Mouse (Mus musculus) ES-Bruce4 (cell line): ENCODE results near the gene Colgalt1. TPM values are rescaled to one million over a fixed set of nuclear protein-coding genes. Genes with fewer than 3 reads are reported as not detected.

Experiments
- H3K27ac ChIP-seq: 2 replicates; pipeline ENCODE4 v1.5.1; 2012; ENCODE audit warnings: low read length, inconsistent platforms; ENCODE audit not compliant: insufficient read depth
- H3K27me3 ChIP-seq: 2 replicates; pipeline ENCODE4 v1.6.1; 2012; ENCODE audit warnings: mild to moderate bottlenecking, low read length, inconsistent platforms; ENCODE audit not compliant: control insufficient read depth, poor library complexity, insufficient read depth, severe bottlenecking
- H3K36me3 ChIP-seq: 2 replicates; pipeline ENCODE4 v1.6.1; 2012; ENCODE audit warnings: inconsistent platforms, mild to moderate bottlenecking, low read length, moderate library complexity; ENCODE audit not compliant: control insufficient read depth, poor library complexity, insufficient read depth, severe bottlenecking
- H3K4me1 ChIP-seq: one replicate; pipeline ENCODE4 v1.8.1; 2011; ENCODE audit warnings: low read length; ENCODE audit not compliant: control insufficient read depth, insufficient read depth
- H3K4me3 ChIP-seq: 2 replicates; pipeline ENCODE4 v1.5.1; 2011; ENCODE audit warnings: low read depth, mild to moderate bottlenecking, low read length
- H3K9ac ChIP-seq: 2 replicates; pipeline ENCODE4 v1.6.1; 2012; ENCODE audit warnings: low read depth, mild to moderate bottlenecking, inconsistent platforms; ENCODE audit not compliant: poor library complexity, severe bottlenecking
- H3K9me3 ChIP-seq: replicated peaks from 2 replicates; pipeline ENCODE4 v1.6.1; 2012; ENCODE audit warnings: mild to moderate bottlenecking, low read length, inconsistent platforms; ENCODE audit not compliant: control insufficient read depth, poor library complexity, insufficient read depth, severe bottlenecking
- CTCF ChIP-seq: IDR thresholded peaks from one replicate; pipeline ENCODE4 v1.8.1; 2011; ENCODE audit warnings: low read depth, low read length
- EP300 ChIP-seq: IDR thresholded peaks from 2 replicates; pipeline ENCODE4 v1.6.1; 2011; ENCODE audit warnings: low read depth, low read length; ENCODE audit not compliant: insufficient read depth
- POLR2A ChIP-seq: IDR thresholded peaks from one replicate; pipeline ENCODE4 v1.8.1; 2011; ENCODE audit warnings: low read length; ENCODE audit not compliant: insufficient read depth
- polyA plus RNA-seq: library from polyadenylated mRNA; stranded (reverse); fragments of >200 nt; gene quantifications from 2 replicates; pipeline ENCODE4 v1.2.4, GENCODE M21; 2011; ENCODE audit warnings: low read depth; ENCODE audit not compliant: missing spikeins, insufficient read depth, insufficient read length

Colgalt1 gene
- polyA plus RNA-seq, 1 experiment = 83.2 TPM

DNA sequence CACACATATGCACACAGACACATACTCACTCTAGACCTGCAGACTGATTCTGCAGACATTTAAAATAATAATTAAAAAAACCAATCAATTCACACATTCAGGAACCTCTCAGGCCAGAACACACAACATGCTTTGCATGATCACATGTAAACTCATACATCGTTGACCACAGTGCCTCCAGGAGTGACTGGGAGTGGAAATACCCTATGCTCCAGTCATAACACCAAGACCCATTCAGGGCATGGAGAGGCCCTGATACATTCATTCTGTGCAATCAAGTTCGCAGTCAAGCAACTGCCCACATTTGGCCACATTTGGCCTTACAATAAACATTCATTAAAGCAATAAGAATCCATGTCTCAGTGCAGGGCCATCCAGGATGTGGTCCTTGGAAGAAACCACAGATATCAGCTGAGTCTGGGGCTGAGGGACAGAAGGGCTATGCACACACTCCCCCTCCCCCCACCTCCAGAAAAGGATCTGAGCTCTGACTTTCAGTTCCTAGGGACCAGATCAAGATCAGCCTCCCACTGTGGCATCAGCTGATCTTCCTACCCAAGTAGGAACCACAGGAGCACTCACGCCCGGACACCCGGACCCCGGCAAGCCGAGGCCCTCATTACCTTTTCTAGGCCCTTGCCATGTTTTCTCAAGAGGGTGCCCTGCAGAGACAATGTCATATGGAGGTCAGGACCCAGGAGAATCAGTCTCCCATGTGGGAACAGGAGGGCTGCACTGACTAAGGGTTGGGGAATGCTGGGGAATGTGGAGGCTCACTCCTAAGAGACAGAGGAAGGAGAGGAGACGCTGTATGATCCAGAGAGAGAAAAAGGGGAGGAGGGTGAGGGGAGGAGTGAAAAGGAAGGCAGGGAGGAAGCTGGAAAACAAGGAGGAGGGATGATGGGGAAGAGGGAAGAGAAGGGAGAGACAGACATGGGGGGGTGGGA is 26.6 kb downstream of the Colgalt1 start:
- Histone ChIP-seq H3K27ac (no peak overlapping the region), H3K9me3 (no peaks in the 10 kb centered on the region), H3K4me1 (peaks cover 2% of the 10 kb centered on the region), H3K27me3 (no peaks in the 10 kb centered on the region), H3K4me3 (no peak overlapping the region), H3K9ac (no peak overlapping the region), H3K36me3 (no peaks in the 10 kb centered on the region)
- TF ChIP-seq EP300 (no peak), CTCF (no peak), POLR2A (no peak)

DNA sequence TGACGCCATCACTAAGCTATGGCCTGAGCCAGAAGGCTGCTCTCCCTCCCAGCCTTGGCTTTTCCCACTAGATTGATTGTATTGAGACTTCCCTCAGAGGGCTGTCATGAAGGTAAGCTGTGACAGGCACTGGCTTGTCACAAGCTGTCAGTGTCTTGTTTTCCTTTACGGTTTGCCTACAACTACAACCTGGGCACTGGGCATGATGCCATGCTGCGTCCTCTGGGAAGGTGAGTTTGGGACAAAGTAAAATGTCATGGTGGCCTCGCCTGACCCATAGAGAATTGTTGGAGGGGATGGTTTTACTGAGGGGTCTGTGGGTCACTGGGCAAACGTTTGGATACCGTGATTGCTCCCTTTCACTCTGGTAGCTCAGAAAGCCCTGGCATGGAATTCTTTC is 27.5 kb downstream of the Colgalt1 start:
- no peaks in the 10 kb centered on the region for H3K36me3 ChIP-seq
- no peak overlapping the region for H3K9ac ChIP-seq
- H3K27ac ChIP-seq = no peak overlapping the region
- no peaks in the 10 kb centered on the region for H3K27me3 ChIP-seq
- no peaks in the 10 kb centered on the region for H3K4me1 ChIP-seq
- H3K4me3 ChIP-seq = no peak overlapping the region
- no peaks in the 10 kb centered on the region for H3K9me3 ChIP-seq
- TF ChIP-seq EP300 (no peak), CTCF (no peak), POLR2A (no peak)

DNA sequence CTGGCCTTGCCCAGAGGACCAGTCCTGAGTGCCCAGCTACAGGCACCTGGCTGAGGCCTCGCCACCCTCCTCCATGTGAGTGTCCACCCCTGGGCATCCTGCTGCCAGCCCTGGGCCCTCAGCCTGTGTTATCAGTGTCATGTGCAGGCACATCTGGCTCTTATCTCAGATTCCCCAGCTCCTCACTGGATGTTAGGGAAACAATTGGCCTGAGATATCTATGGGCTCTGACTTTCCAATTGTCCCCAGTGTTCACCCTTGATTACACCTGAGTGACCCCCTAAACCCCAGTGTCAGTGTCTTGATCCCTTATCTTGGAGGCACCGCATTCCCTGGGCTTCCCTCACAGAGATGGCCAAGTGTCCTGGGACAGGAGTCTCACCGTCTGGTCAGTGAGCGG is 28.5 kb downstream of the Colgalt1 start:
- Histone ChIP-seq H3K27ac (no peak overlapping the region), H3K4me1 (no peaks in the 10 kb centered on the region), H3K27me3 (no peaks in the 10 kb centered on the region), H3K4me3 (no peak overlapping the region), H3K36me3 (no peaks in the 10 kb centered on the region), H3K9me3 (no peaks in the 10 kb centered on the region), H3K9ac (no peak overlapping the region)
- TF ChIP-seq EP300 (no peak), CTCF (no peak), POLR2A (no peak)

DNA sequence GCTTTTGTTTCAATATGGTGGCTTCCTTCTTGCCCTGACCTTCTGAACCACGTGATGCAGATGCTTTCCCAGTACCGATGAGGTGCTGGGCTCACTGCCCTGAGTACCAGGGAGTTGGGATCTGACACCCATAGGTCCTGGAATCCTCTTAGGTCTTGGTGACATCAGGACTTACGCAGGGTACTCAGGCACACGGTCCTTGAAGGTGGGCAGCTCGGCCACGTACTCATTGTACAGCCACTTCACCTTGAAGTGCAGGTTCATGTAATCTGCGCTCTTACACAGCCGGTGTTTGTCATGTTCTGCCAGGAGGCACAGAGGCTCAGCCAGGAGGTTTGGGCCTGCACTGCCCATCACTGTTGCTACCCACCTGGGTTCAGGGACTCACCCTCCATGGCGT is 34.7 kb downstream of the Colgalt1 start:
- Histone ChIP-seq H3K9me3 (no peaks in the 10 kb centered on the region), H3K27ac (no peak overlapping the region), H3K36me3 (no peaks in the 10 kb centered on the region), H3K9ac (no peak overlapping the region), H3K4me3 (no peak overlapping the region), H3K27me3 (no peaks in the 10 kb centered on the region), H3K4me1 (no peaks in the 10 kb centered on the region)
- TF ChIP-seq EP300 (no peak), CTCF (no peak), POLR2A (no peak)

DNA sequence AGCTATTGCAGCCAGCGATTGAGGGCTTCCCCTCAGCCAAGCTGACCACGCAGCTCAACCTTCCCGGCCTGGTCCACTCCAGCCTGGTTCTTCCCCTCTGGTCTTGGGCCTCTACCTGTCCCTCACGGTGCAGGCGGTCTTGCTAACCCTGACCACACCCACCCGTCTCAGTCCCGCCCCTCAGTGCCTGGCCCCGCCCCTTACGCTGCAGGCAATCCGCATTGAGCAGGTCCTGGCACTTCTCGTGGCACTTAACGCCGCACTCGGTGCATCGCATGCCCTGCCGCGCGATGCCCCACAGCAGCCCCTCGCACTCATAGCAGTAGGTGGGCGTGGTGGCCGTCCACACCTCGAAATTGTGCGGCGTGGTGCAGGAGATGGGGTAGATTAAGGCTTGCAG is 43.8 kb downstream of the Colgalt1 start:
- Histone ChIP-seq H3K27ac (no peak overlapping the region), H3K4me1 (no peaks in the 10 kb centered on the region), H3K27me3 (no peaks in the 10 kb centered on the region), H3K9me3 (no peaks in the 10 kb centered on the region), H3K4me3 (peak overlapping the region; percentile 60), H3K36me3 (no peaks in the 10 kb centered on the region), H3K9ac (no peak overlapping the region)
- TF ChIP-seq EP300 (no peak), POLR2A (no peak), CTCF (no peak)

DNA sequence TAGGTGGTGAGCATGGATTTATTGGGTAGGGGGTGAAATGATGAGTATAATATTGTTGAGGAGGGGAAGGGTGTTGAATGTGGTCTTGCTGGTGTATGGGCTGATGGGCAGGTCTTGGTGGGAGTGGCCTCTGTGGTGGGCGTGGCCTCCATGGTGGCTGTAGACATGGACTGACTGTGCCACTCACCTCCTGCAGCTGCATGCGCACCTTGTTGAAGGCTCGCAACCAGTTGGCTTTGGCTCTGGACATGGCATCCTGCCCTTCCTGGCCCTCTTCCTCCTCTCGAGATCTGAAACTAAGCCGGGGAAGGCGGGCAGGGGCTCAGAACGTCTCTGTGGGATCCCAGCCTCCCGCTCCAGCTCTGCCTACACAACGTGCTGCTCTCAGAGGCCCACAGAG is 47.0 kb downstream of the Colgalt1 start:
- Histone ChIP-seq H3K27ac (no peak overlapping the region), H3K36me3 (no peaks in the 10 kb centered on the region), H3K9me3 (no peaks in the 10 kb centered on the region), H3K9ac (no peak overlapping the region), H3K4me1 (no peaks in the 10 kb centered on the region), H3K4me3 (no peak overlapping the region), H3K27me3 (no peaks in the 10 kb centered on the region)
- TF ChIP-seq POLR2A (no peak), CTCF (no peak)
